Mouse (Mus musculus) hindbrain, embryonic 13.5 days (tissue): Measurements from ENCODE around the gene Mplkip. TPM values are rescaled to one million over a fixed set of nuclear protein-coding genes. Genes with fewer than 3 reads are reported as not detected.

Experiments used
- ATAC-seq: fragments of 200-750 bp; cut with Nextera tagmentation; 2 replicates; pipeline ENCODE4 v1.8.0; 2017; ENCODE audit warnings: moderate TSS enrichment; ENCODE audit not compliant: low FRiP score
- H3K27ac ChIP-seq: fragments of 300-500 bp; sonication (generic); 2 replicates; pipeline ENCODE4 v1.5.1; 2015; ENCODE audit warnings: inconsistent platforms, mild to moderate bottlenecking, moderate library complexity
- H3K27me3 ChIP-seq: fragments of 300-500 bp; sonication (generic); 2 replicates; pipeline ENCODE4 v1.6.1; 2015; ENCODE audit warnings: mild to moderate bottlenecking, inconsistent platforms
- H3K36me3 ChIP-seq: fragments of 300-500 bp; sonication (generic); 2 replicates; pipeline ENCODE4 v1.6.1; 2015; ENCODE audit warnings: mild to moderate bottlenecking, inconsistent platforms
- H3K4me1 ChIP-seq: fragments of 300-500 bp; sonication (generic); replicated peaks from 2 replicates; pipeline ENCODE4 v1.6.1; 2015; ENCODE audit warnings: inconsistent platforms
- H3K4me2 ChIP-seq: fragments of 300-500 bp; sonication (generic); 2 replicates; pipeline ENCODE4 v1.6.1; 2015; ENCODE audit warnings: inconsistent platforms, mild to moderate bottlenecking, moderate library complexity
- H3K4me3 ChIP-seq: fragments of 300-500 bp; sonication (generic); 2 replicates; pipeline ENCODE4 v1.5.1; 2015; ENCODE audit warnings: mild to moderate bottlenecking, inconsistent platforms
- H3K9ac ChIP-seq: fragments of 300-500 bp; sonication (generic); 2 replicates; pipeline ENCODE4 v1.6.1; 2015; ENCODE audit warnings: mild to moderate bottlenecking, inconsistent platforms
- H3K9me3 ChIP-seq: fragments of 300-500 bp; sonication (generic); 2 replicates; pipeline ENCODE4 v1.6.1; 2016; ENCODE audit warnings: inconsistent platforms
- WGBS: fragments of 180-500 bp; shearing (Covaris S2); methylation state at CpG from one replicate; pipeline ENCODE4 v1.1.7; 2015; 5-methylcytosine and 5-hydroxymethylcytosine counted together
- polyA plus RNA-seq: library from polyadenylated mRNA; unstranded; fragments of >200 nt; fragmentation: Nextera tagmentation; extraction: Ambion mirVana; gene quantifications from 2 replicates; pipeline ENCODE4 v1.2.1, GENCODE M21; 2015

Gene Mplkip
- 46.4 and 47.4 TPM in 2 replicates for polyA plus RNA-seq

- Histone ChIP-seq H3K4me1 (peaks cover 12% of the 10 kb centered on the region), H3K27me3 (no peaks in the 10 kb centered on the region), H3K27ac (peak within 1 kb of the TSS; percentile 95), H3K36me3 (no peaks in the 10 kb centered on the region), H3K9me3 (no peaks in the 10 kb centered on the region), H3K9ac (peak within 1 kb of the TSS; percentile 93), H3K4me2 (peak within 1 kb of the TSS; percentile 74), H3K4me3 (peak within 1 kb of the TSS; percentile 79)
- WGBS = under 1% methylated on average over 61 of the region's 66 CpGs
- ATAC-seq = peak; percentile 100
Measured at GRCm38 (mm10) chr13:17694911-17695699, at the start of gene Mplkip, which contains the start of gene Sugct. Mplkip (plus strand) TSS chr13:17695192. Sugct (minus strand) TSS chr13:17695553.

GRCm38 (mm10) chr13:17667380-17667779 is 27.6 kb upstream of the Mplkip start:
- no peaks in the 10 kb centered on the region for H3K27me3 ChIP-seq
- H3K4me2 ChIP-seq = no peak overlapping the region
- ATAC-seq = no peak

GRCm38 (mm10) chr13:17671122-17671521 is 23.9 kb upstream of the Mplkip start:
- no peaks in the 10 kb centered on the region for H3K27me3 ChIP-seq
- H3K27ac ChIP-seq = no peak overlapping the region
- H3K4me3 ChIP-seq = no peak overlapping the region
- 71% methylated on average over 1 of the region's 1 CpGs for WGBS
- no peak overlapping the region for H3K4me2 ChIP-seq
- H3K9me3 ChIP-seq = no peaks in the 10 kb centered on the region
- no peak overlapping the region for H3K9ac ChIP-seq
- ATAC-seq = no peak
- no peaks in the 10 kb centered on the region for H3K36me3 ChIP-seq
- H3K4me1 ChIP-seq = no peaks in the 10 kb centered on the region

More at GRCm38 (mm10) chr13:17667380-17667779, 27.6 kb upstream of the Mplkip start:
- Histone ChIP-seq H3K36me3 (no peaks in the 10 kb centered on the region), H3K27ac (no peak overlapping the region), H3K9ac (no peak overlapping the region), H3K9me3 (no peaks in the 10 kb centered on the region), H3K4me1 (no peaks in the 10 kb centered on the region), H3K4me3 (no peak overlapping the region)
- WGBS = 97% methylated on average over 1 of the region's 1 CpGs

GRCm38 (mm10) chr13:17689461-17689860 is 5.5 kb upstream of the Mplkip start:
- Histone ChIP-seq H3K36me3 (no peaks in the 10 kb centered on the region), H3K27ac (no peak overlapping the region), H3K9ac (no peak overlapping the region), H3K4me2 (no peak overlapping the region), H3K4me1 (no peaks in the 10 kb centered on the region), H3K4me3 (no peak overlapping the region), H3K9me3 (no peaks in the 10 kb centered on the region), H3K27me3 (no peaks in the 10 kb centered on the region)
- ATAC-seq = no peak

- H3K4me3 ChIP-seq = no peak overlapping the region
- H3K36me3 ChIP-seq = no peaks in the 10 kb centered on the region
- H3K27me3 ChIP-seq = no peaks in the 10 kb centered on the region
- no peaks in the 10 kb centered on the region; the same call in 1 of the 2 replicates for H3K4me1 ChIP-seq
- ATAC-seq = no peak
- H3K27ac ChIP-seq = no peak overlapping the region
- no peak overlapping the region for H3K4me2 ChIP-seq
- H3K9me3 ChIP-seq = no peaks in the 10 kb centered on the region
- no peak overlapping the region for H3K9ac ChIP-seq
Measured at GRCm38 (mm10) chr13:17690686-17691085, 4.3 kb upstream of the Mplkip start.

- WGBS = 65% methylated on average over 1 of the region's 1 CpGs
- peaks cover 5% of the 10 kb centered on the region for H3K4me1 ChIP-seq
- H3K27me3 ChIP-seq = no peaks in the 10 kb centered on the region
- H3K27ac ChIP-seq = no peak overlapping the region
- no peak overlapping the region for H3K4me3 ChIP-seq
- H3K4me2 ChIP-seq = no peak overlapping the region
- ATAC-seq = no peak
- no peak overlapping the region for H3K9ac ChIP-seq
- H3K9me3 ChIP-seq = no peaks in the 10 kb centered on the region
- H3K36me3 ChIP-seq = no peaks in the 10 kb centered on the region
Measured at GRCm38 (mm10) chr13:17691436-17691835, 3.6 kb upstream of the Mplkip start.

GRCm38 (mm10) chr13:17693816-17694215 is 1.2 kb upstream of the Mplkip start:
- no peak overlapping the region for H3K9ac ChIP-seq
- H3K27me3 ChIP-seq = no peaks in the 10 kb centered on the region
- 70% methylated on average over 5 of the region's 5 CpGs for WGBS
- no peak overlapping the region for H3K27ac ChIP-seq
- H3K4me3 ChIP-seq = peak overlapping the region; percentile 79
- H3K4me2 ChIP-seq = peak overlapping the region; percentile 62
- no peaks in the 10 kb centered on the region for H3K9me3 ChIP-seq
- peaks cover 12% of the 10 kb centered on the region for H3K4me1 ChIP-seq
- H3K36me3 ChIP-seq = no peaks in the 10 kb centered on the region
- no peak for ATAC-seq

- H3K9ac ChIP-seq = peak overlapping the region; percentile 78
- 0% methylated on average over 25 of the region's 25 CpGs for WGBS
- no peaks in the 10 kb centered on the region for H3K36me3 ChIP-seq
- peak overlapping the region; percentile 95 for H3K27ac ChIP-seq
- ATAC-seq = peak; percentile 85
- H3K9me3 ChIP-seq = no peaks in the 10 kb centered on the region
- peaks cover 12% of the 10 kb centered on the region for H3K4me1 ChIP-seq
- H3K4me3 ChIP-seq = peak overlapping the region; percentile 79
- H3K4me2 ChIP-seq = peak overlapping the region; percentile 62
- no peaks in the 10 kb centered on the region for H3K27me3 ChIP-seq
Measured at GRCm38 (mm10) chr13:17694414-17694813, 578 bp upstream of the Mplkip start.

- H3K36me3 ChIP-seq = no peaks in the 10 kb centered on the region
- 15% methylated on average over 7 of the region's 7 CpGs for WGBS
- H3K9me3 ChIP-seq = no peaks in the 10 kb centered on the region
- no peak for ATAC-seq
- peak overlapping the region; percentile 93 for H3K9ac ChIP-seq
- no peaks in the 10 kb centered on the region for H3K27me3 ChIP-seq
- peak overlapping the region; percentile 74 for H3K4me2 ChIP-seq
- H3K4me3 ChIP-seq = peak overlapping the region; percentile 79
- H3K27ac ChIP-seq = peak overlapping the region; percentile 95
- peaks cover 12% of the 10 kb centered on the region for H3K4me1 ChIP-seq
Measured at GRCm38 (mm10) chr13:17695898-17696580, 1.0 kb downstream of the Mplkip start.

- no peak overlapping the region for H3K4me3 ChIP-seq
- no peak for ATAC-seq
- no peak overlapping the region for H3K4me2 ChIP-seq
- no peaks in the 10 kb centered on the region for H3K36me3 ChIP-seq
- no peak overlapping the region for H3K27ac ChIP-seq
- 82% methylated on average over 3 of the region's 3 CpGs for WGBS
- H3K9me3 ChIP-seq = no peaks in the 10 kb centered on the region
- H3K27me3 ChIP-seq = no peaks in the 10 kb centered on the region
- peaks cover 12% of the 10 kb centered on the region for H3K4me1 ChIP-seq
- H3K9ac ChIP-seq = no peak overlapping the region
Measured at GRCm38 (mm10) chr13:17700090-17700715, 5.2 kb downstream of the Mplkip start.

GRCm38 (mm10) chr13:17701322-17701721 is 6.3 kb downstream of the Mplkip start:
- Histone ChIP-seq H3K4me3 (no peak overlapping the region), H3K27me3 (no peaks in the 10 kb centered on the region), H3K4me1 (peaks cover 7% of the 10 kb centered on the region), H3K9me3 (no peaks in the 10 kb centered on the region), H3K27ac (no peak overlapping the region), H3K4me2 (no peak overlapping the region), H3K9ac (no peak overlapping the region), H3K36me3 (no peaks in the 10 kb centered on the region)
- no peak for ATAC-seq

- no peak for ATAC-seq
- no peak overlapping the region for H3K4me3 ChIP-seq
- H3K27ac ChIP-seq = no peak overlapping the region
- no peaks in the 10 kb centered on the region for H3K36me3 ChIP-seq
- H3K4me2 ChIP-seq = no peak overlapping the region
- no peaks in the 10 kb centered on the region for H3K27me3 ChIP-seq
- no peaks in the 10 kb centered on the region for H3K9me3 ChIP-seq
- peaks cover 4% of the 10 kb centered on the region for H3K4me1 ChIP-seq
- H3K9ac ChIP-seq = no peak overlapping the region
Measured at GRCm38 (mm10) chr13:17702311-17702710, 7.3 kb downstream of the Mplkip start.
